Mouse (Mus musculus): ENCODE measurements around the gene Uck2.

- TF ChIP-seq MYOD1 (IDR thresholded peaks at IDR 0.05; ENCODE audit: control insufficient read depth in 1 of 3, insufficient read length in 2 of 3, low read depth in 2 of 3) (no peak), POLR2AphosphoS2 (IDR thresholded peaks at IDR 0.05; ENCODE audit: insufficient read length, low read depth) (no peak), USF1 (IDR thresholded peaks at IDR 0.05; ENCODE audit: low read depth) (no peak), REST (IDR thresholded peaks at IDR 0.05; ENCODE audit: insufficient read depth, insufficient read length) (no peak), POLR2A (IDR thresholded peaks at IDR 0.05; ENCODE audit: insufficient read length, low read depth) (no peak), MYOG (IDR thresholded peaks at IDR 0.05; ENCODE audit: control insufficient read depth in 1 of 3, insufficient read depth in 1 of 3, insufficient read length in 2 of 3, low read depth in 2 of 3) (no peak), MAX (IDR thresholded peaks at IDR 0.05; ENCODE audit: low read depth) (no peak), TCF12 (IDR thresholded peaks at IDR 0.05; ENCODE audit: insufficient read depth, poor library complexity, severe bottlenecking) (no peak), TCF3 (IDR thresholded peaks at IDR 0.05; ENCODE audit: insufficient read length, low read depth) (no peak), E2F4 (IDR thresholded peaks at IDR 0.05; ENCODE audit: insufficient read depth) (no peak), SRF (IDR thresholded peaks at IDR 0.05; ENCODE audit: control insufficient read depth, insufficient read length, low read depth) (no peak)
Measured at GRCm38 (mm10) chr1:167268360-167269063, 16.6 kb downstream of the Uck2 start.
